Mouse (Mus musculus): ENCODE measurements around the gene Psmc1. TPM values are rescaled to one million over a fixed set of nuclear protein-coding genes. Genes with fewer than 3 reads are reported as not detected.

The Psmc1 gene
- polyA plus RNA-seq, 1 experiment = 152 TPM

- peak; percentile 81 to 86 for DNase-seq (ENCODE audit: extremely low spot score in 1 of 2, low spot score in 1 of 2)
Observed at GRCm38 (mm10) chr12:100123476-100123875, 13.5 kb downstream of the Psmc1 start.

DNA sequence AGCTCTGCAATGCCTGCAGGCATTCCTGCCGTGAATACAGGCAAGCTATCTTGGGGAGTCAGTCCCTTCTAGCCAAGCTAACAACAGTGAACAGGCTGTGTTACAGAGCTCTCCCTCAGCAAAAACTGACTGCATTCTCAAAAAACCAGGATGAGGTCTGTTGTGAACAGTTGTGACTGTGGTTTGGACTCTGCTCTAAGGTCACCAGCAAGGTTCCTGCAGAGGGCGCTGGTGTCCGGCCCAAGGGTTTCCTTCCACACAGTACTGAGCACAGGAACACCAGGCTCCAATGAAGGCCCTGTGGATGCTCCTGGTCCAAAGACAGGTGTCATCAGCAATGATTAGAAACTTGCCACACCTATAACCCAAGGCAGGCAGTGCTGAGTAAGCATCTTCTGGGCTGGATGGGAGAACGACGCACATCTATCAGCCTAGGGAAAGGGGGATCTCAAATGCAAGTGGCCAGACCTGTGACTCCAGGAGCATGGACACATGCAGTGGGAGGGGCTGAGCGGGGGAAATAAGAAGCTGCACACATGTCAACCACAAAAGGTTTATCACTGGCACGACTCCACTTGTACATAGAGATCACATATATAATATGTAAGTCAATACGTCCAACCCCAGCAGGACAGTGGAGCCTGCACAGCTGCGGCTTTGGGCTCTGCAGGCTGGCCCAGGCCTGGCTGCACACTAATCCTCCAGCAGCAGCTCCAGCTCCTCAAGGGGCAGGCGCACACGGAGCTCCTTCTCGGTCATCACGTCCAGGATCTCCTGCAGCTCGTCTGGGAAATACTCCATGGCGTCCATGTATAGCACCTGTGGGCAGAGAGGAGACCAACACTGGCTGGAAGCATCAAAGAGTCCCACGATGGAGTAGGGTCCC is 15.2 kb downstream of the Psmc1 start:
- no peak for DNase-seq (ENCODE audit: extremely low spot score in 1 of 2, low spot score in 1 of 2)

DNA sequence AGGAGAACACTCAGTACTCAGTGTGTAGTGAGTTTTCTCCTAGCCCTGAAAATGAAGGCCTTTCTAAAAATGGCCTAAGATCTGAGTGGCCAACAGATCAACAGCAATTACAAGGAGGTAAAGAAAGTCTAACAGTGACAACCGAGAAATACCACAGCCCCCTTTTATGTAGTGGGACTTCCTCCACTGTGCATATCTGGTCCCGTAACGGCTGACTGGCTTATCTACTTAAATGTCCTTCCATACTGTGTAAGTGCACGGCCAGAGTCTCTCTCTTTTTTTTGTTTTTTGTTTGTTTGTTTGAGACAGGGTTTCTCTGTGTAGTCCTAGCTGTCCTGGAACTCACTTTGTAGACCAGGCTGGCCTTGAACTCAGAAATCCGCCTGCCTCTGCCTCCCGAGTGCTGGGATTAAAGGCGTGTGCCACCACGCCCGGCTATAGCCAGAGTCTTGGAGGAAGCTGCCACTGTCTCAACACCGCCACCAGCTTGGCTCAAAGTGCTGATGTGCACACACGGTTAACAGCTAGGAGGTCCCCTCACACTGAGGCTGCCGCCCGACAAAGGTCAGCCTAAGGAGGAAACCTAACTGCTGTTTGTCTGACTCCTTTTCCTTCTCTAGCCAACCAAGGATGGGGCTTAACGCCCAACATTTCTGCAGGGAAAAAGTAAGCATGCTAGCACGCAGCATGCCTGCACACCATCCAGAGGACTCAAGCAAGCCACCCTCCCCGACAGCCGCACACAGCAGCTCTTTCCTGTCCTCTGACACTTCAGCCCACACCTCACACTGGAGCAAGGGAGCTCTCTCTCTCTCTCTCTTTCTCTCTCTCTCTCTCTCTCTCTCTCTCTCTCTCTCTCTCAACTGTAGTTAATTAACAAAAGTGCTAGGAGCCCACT is 17.3 kb downstream of the Psmc1 start:
- no peak for DNase-seq (ENCODE audit: extremely low spot score in 1 of 2, low spot score in 1 of 2)

- peak; percentile 63 to 68 for DNase-seq (ENCODE audit: extremely low spot score in 1 of 2, low spot score in 1 of 2)
Observed at GRCm38 (mm10) chr12:100127866-100128480, 18.0 kb downstream of the Psmc1 start.

DNA sequence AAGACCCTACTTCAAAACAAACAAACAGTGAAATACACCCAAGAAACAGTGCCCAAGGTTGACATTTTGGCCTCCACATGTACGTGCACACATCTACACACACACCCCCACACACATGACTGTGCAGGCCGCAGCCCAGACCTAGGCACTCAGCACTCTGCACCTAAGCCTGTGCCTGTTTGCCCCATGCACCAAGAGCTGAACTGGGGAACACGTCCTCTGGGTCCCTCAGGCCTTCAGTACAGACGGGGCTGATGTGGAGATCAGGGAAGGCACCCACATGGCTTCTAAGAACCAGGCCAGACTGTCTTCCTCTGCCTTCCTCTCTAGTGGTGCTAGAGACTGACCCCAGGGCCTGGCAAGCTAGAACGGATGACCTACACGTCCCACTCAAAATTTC is 18.6 kb downstream of the Psmc1 start:
- no peak for DNase-seq (ENCODE audit: extremely low spot score in 1 of 2, low spot score in 1 of 2)

GRCm38 (mm10) chr12:100128961-100129360 is 19.0 kb downstream of the Psmc1 start:
- DNase-seq (ENCODE audit: extremely low spot score in 1 of 2, low spot score in 1 of 2) = no peak

- DNase-seq (ENCODE audit: extremely low spot score in 1 of 2, low spot score in 1 of 2) = no peak
Observed at GRCm38 (mm10) chr12:100131167-100131566, 21.2 kb downstream of the Psmc1 start.

- DNase-seq (ENCODE audit: extremely low spot score in 1 of 2, low spot score in 1 of 2) = peak; percentile 48 to 86
Observed at GRCm38 (mm10) chr12:100131655-100132054, 21.7 kb downstream of the Psmc1 start.

DNA sequence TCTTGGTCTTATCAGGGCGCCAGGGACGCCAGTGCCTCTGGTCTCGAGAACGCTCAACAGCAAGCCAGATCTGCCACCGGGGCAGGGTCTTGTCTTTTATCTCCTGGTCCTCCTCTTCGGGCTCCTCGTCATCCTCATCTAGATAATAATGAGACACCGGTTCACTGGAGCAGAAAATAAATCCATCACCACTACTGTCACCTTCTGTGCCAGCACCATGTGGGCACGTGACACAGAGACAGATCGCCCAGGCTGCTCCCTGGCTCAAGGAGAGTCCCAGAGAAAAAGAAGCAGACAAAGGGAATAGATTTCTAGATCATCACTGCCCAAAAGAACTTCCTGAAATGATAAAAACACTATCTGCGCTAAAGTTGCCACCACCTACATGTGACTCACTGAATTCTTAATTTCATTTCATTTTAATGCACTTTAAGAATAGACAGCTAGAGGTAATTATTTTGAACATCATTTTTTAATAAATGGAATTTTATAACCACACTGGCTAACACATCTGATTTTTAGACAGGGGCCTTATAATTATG is 24.5 kb downstream of the Psmc1 start:
- no peak for DNase-seq (ENCODE audit: extremely low spot score in 1 of 2, low spot score in 1 of 2)

GRCm38 (mm10) chr12:100135117-100135516 is 25.2 kb downstream of the Psmc1 start:
- no peak for DNase-seq (ENCODE audit: extremely low spot score in 1 of 2, low spot score in 1 of 2)

DNA sequence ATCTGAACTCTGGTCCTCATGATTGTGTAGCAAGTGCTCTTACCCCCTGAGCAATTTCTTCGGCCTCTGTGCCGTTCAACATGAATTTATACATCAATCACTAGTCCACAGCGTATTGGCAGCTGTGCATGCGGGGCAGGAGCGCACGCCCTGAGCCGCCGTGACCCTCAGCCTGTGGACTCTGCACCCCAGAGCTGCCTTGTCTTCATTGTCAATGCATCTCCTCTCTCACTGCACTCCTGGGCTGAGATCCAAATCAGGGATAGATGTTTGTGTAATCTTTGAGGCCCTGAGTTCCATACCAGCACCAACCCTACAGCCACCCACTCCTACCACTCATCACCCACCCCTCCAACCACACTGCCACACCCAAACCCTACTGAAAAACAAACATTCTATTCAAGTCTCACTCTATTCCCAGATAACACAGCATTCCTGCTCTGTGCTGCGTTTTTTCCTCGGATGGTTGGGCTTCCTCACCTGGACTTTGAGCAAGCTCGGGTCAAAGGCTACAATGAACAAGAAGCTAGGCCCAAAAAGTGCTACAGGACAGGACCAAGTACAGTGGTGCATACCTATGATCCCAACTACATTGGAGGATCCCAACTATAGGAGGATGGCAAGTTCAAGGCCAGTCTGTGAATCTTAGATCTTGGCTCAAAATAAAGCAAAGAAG is 33.0 kb downstream of the Psmc1 start:
- no peak for DNase-seq (ENCODE audit: extremely low spot score in 1 of 2, low spot score in 1 of 2)

- no peak for DNase-seq (ENCODE audit: extremely low spot score in 1 of 2, low spot score in 1 of 2)
Observed at GRCm38 (mm10) chr12:100143737-100144136, 33.8 kb downstream of the Psmc1 start.

DNA sequence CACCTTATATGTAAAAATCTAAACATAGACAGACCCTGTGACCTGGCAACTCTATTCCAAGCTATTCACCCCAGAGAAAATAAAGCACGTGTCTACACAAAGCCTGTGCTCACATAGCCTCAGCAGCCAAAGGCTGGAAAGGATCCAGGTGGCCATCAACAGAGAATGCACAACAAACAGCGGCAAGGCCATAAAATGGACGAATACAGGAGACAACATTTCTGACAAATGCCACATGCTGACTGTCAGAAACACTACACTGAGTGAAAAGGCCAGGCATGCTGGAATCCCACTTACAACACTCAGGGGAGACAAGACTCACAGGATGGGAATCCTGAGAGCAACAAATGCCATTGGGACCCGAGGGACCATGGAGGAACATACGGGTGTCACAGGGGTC is 34.3 kb downstream of the Psmc1 start:
- DNase-seq (ENCODE audit: extremely low spot score in 1 of 2, low spot score in 1 of 2) = no peak

- peak; percentile 47 to 62 for DNase-seq (ENCODE audit: extremely low spot score in 1 of 2, low spot score in 1 of 2)
Observed at GRCm38 (mm10) chr12:100152466-100152865, 42.5 kb downstream of the Psmc1 start.

GRCm38 (mm10) chr12:100159261-100159975 is 49.5 kb downstream of the Psmc1 start, which contains the start of gene Nrde2:
Gene Nrde2 (minus strand): TSS chr12:100159653.
- DNase-seq (ENCODE audit: extremely low spot score in 1 of 2, low spot score in 1 of 2) = peak; percentile 89 to 93

DNA sequence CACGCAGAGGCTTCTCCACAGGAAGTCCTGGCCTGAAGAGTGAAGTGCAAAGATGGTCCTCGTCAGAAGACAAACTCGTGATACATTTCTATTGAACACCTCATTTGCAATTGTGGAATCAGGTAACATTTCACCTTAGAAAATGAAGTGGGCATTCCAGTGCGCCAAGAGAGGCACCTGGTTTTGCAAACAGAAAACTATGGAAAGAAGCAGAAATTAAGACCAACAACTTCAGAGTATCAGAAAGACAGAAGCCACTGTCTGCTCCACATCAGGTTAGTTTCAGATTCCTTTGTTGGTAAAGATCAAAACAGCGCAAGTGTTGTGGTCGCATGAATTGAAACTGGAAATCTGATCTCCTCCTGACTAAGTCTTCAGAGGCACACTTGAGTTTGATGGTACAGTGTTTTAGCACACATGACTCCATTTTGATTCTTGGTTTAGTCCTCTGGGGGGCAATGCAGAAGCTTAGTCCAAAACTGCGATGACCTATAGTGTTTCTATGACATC is 55.1 kb downstream of the Psmc1 start:
- DNase-seq (ENCODE audit: extremely low spot score in 1 of 2, low spot score in 1 of 2) = no peak

GRCm38 (mm10) chr12:100166177-100166576 is 56.2 kb downstream of the Psmc1 start:
- peak; percentile 54 to 83 for DNase-seq (ENCODE audit: extremely low spot score in 1 of 2, low spot score in 1 of 2)

GRCm38 (mm10) chr12:100166939-100167338 is 57.0 kb downstream of the Psmc1 start:
- peak in 1 of 2 experiments; percentile 48 for DNase-seq (ENCODE audit: extremely low spot score in 1 of 2, low spot score in 1 of 2)

GRCm38 (mm10) chr12:100167502-100167901 is 57.5 kb downstream of the Psmc1 start:
- DNase-seq (ENCODE audit: extremely low spot score in 1 of 2, low spot score in 1 of 2) = no peak
